Mouse (Mus musculus): ENCODE measurements around the gene Asap3.

GRCm38 (mm10) chr4:136260491-136261180, 54.5 kb downstream of the Asap3 start:
- TF ChIP-seq POLR2A (IDR thresholded peaks at IDR 0.05; ENCODE audit: borderline replicate concordance, insufficient read depth, low read length): no peak
- TF ChIP-seq CTCF (IDR thresholded peaks at IDR 0.05; ENCODE audit: borderline replicate concordance, insufficient read depth, low read depth, low read length): peak; percentile 86
